Mouse (Mus musculus) forebrain, embryonic 14.5 days (tissue): ENCODE measurements around the gene Mycbp. TPM values are rescaled to one million over a fixed set of nuclear protein-coding genes. Genes with fewer than 3 reads are reported as not detected.

Experiments
- ATAC-seq: fragments of 200-750 bp; cut with Nextera tagmentation; 2 replicates; pipeline ENCODE4 v1.8.0; 2017; ENCODE audit warnings: mild to moderate bottlenecking, moderate library complexity
- DNase-seq: peaks from one replicate; pipeline ENCODE4 v3.0.0-alpha.2; 2015; ENCODE audit warnings: low spot score
- H3K27ac ChIP-seq: fragments of 300-500 bp; sonication (generic); 2 replicates; pipeline ENCODE4 v1.5.1; 2014; ENCODE audit warnings: low read depth, mild to moderate bottlenecking, control low read depth, low read length, moderate library complexity
- H3K27me3 ChIP-seq: fragments of 300-500 bp; sonication (generic); replicated peaks from 2 replicates; pipeline ENCODE4 v1.6.1; 2014; ENCODE audit warnings: low read length, control low read depth, mixed read lengths; ENCODE audit not compliant: control insufficient read depth, insufficient read depth
- H3K36me3 ChIP-seq: fragments of 300-500 bp; sonication (generic); 2 replicates; pipeline ENCODE4 v1.6.1; 2014; ENCODE audit warnings: low read length, control low read depth; ENCODE audit not compliant: control insufficient read depth, insufficient read depth
- H3K4me1 ChIP-seq: fragments of 300-500 bp; sonication (generic); 2 replicates; pipeline ENCODE4 v1.6.1; 2014; ENCODE audit warnings: antibody characterized with exemption, low read length, control low read depth; ENCODE audit not compliant: control insufficient read depth, insufficient read depth
- H3K4me2 ChIP-seq: fragments of 300-500 bp; sonication (generic); 2 replicates; pipeline ENCODE4 v1.6.1; 2014; ENCODE audit warnings: mild to moderate bottlenecking, control low read depth, low read length
- H3K4me3 ChIP-seq: fragments of 300-500 bp; sonication (generic); 2 replicates; pipeline ENCODE4 v1.5.1; 2014; ENCODE audit warnings: low read depth, low read length, control low read depth
- H3K9ac ChIP-seq: fragments of 300-500 bp; sonication (generic); 2 replicates; pipeline ENCODE4 v1.6.1; 2014; ENCODE audit warnings: mild to moderate bottlenecking, low read length, control low read depth, moderate library complexity
- H3K9me3 ChIP-seq: fragments of 300-500 bp; sonication (generic); replicated peaks from 2 replicates; pipeline ENCODE4 v1.6.1; 2016; ENCODE audit warnings: low read length, control low read depth, mixed read lengths; ENCODE audit not compliant: control insufficient read depth
- WGBS: fragments of 180-500 bp; shearing (Covaris S2); extraction: QIAGEN DNeasy Blood & Tissue Kit; methylation state at CpG from one replicate; pipeline ENCODE4 v1.1.7; 2014; 5-methylcytosine and 5-hydroxymethylcytosine counted together
- polyA plus RNA-seq: library from polyadenylated mRNA; unstranded; fragments of >200 nt; fragmentation: Nextera tagmentation; extraction: Ambion mirVana; gene quantifications from 2 replicates; pipeline ENCODE4 v1.2.1, GENCODE M21; 2014

Mycbp gene
- polyA plus RNA-seq: 33.6 and 42.8 TPM in 2 replicates

DNA sequence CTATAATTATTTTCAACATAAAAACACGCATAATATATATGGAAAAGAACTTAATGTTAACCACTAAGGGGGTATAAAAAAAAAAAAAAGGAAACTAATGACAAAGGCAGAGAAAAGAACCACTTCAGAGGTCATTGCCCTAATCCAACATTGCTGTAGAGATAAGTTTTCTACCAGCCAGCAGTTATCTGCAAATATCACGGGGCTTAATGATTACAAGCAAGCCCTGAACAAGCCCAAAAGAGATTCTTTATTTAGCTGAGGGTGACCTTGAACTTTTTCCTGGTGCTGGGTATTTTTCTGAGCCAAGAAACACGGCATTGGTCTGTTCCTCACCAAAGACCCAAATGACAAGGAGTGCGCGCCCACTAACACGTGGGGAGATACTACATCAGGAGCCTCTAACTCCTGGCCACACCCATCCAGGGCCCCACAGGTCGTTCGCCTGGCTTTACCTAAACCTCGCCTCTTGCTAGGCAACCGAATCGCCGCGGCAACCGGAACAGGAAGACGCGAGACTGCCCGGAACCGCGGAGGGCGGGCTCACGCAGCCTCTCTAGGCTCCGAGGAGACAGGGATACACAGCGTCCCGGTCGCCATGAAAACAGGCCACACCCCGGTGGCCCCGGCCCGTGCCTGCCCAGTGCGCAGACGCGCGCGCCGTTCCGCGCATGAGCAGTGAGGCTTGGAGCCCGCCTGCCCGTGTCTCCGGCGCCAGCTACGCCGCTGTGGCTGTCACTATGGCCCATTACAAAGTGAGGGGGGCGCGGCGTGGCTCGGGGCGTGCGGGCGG, at the start of gene Mycbp:
Gene Mycbp (plus strand): TSS at position 500 of the 793 bp plus-strand sequence.
- ATAC-seq: peak; percentile 100

DNA sequence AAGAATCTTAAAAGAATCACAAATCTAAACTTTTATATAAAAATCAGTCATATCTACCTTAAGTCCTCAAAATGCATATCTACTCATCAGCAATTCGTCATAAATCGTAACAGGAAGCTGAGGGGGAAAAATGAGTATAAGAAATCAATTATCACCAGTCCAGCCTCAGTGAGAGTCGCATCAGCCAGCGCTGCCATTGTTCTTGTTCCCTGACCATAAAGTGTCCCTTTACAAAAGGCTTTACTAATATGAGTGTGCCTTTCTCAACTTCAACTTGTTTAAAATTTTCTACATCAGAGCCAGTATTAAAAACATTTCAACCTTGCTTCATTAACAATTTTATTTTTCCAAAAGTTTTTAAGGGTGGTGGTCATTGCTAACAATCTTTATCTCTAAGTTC, 47.7 kb upstream of the Mycbp start:
- ATAC-seq (no peak), DNase-seq (no peak)
- Histone ChIP-seq H3K4me2 (no peak overlapping the region), H3K36me3 (no peaks in the 10 kb centered on the region), H3K27ac (no peak overlapping the region), H3K9ac (no peak overlapping the region), H3K27me3 (no peaks in the 10 kb centered on the region), H3K4me3 (no peak overlapping the region), H3K4me1 (no peaks in the 10 kb centered on the region), H3K9me3 (no peaks in the 10 kb centered on the region)
- 58% methylated on average over 4 of the region's 4 CpGs for WGBS

More for the DNA sequence above, at the start of gene Mycbp:
- 2% methylated on average over 48 of the region's 49 CpGs for WGBS
- Histone ChIP-seq H3K27ac (peak within 1 kb of the TSS; percentile 58; the same call in 1 of the 2 replicates), H3K27me3 (no peaks in the 10 kb centered on the region), H3K4me2 (peak within 1 kb of the TSS; percentile 65), H3K9me3 (no peaks in the 10 kb centered on the region), H3K4me1 (peaks cover 8% of the 10 kb centered on the region), H3K4me3 (peak within 1 kb of the TSS; percentile 84), H3K9ac (peak within 1 kb of the TSS; percentile 78), H3K36me3 (peaks cover 9% of the 10 kb centered on the region; the same call in 1 of the 2 replicates)
- DNase-seq: peak; percentile 99

- 86% methylated on average over 7 of the region's 7 CpGs for WGBS
- Histone ChIP-seq H3K4me1 (no peaks in the 10 kb centered on the region), H3K27me3 (no peaks in the 10 kb centered on the region), H3K27ac (no peak overlapping the region), H3K9ac (no peak overlapping the region), H3K9me3 (no peaks in the 10 kb centered on the region), H3K36me3 (no peaks in the 10 kb centered on the region), H3K4me3 (no peak overlapping the region), H3K4me2 (no peak overlapping the region)
- ATAC-seq (no peak), DNase-seq (no peak)
Observed at GRCm38 (mm10) chr4:123858090-123858489, 46.5 kb upstream of the Mycbp start.

GRCm38 (mm10) chr4:123859379-123859778, 45.3 kb upstream of the Mycbp start, which contains the start of gene 4933427I04Rik:
4933427I04Rik (plus strand) TSS chr4:123859679.
- Histone ChIP-seq H3K9ac (no peak within 1 kb of the TSS), H3K4me2 (no peak within 1 kb of the TSS), H3K4me3 (no peak within 1 kb of the TSS), H3K9me3 (no peaks in the 10 kb centered on the region), H3K27ac (no peak within 1 kb of the TSS), H3K4me1 (no peaks in the 10 kb centered on the region), H3K36me3 (no peaks in the 10 kb centered on the region), H3K27me3 (no peaks in the 10 kb centered on the region)
- ATAC-seq (no peak), DNase-seq (no peak)
- 76% methylated on average over 3 of the region's 3 CpGs for WGBS

- 60% methylated on average over 2 of the region's 2 CpGs for WGBS
- H3K9ac ChIP-seq: no peak overlapping the region
- H3K4me2 ChIP-seq: no peak overlapping the region
- H3K9me3 ChIP-seq: no peaks in the 10 kb centered on the region
- DNase-seq (no peak), ATAC-seq (no peak)
- H3K27ac ChIP-seq: no peak overlapping the region
- no peak overlapping the region for H3K4me3 ChIP-seq
- no peaks in the 10 kb centered on the region for H3K36me3 ChIP-seq
- H3K27me3 ChIP-seq: no peaks in the 10 kb centered on the region
- H3K4me1 ChIP-seq: no peaks in the 10 kb centered on the region
Observed at GRCm38 (mm10) chr4:123859803-123860202, 44.8 kb upstream of the Mycbp start.

GRCm38 (mm10) chr4:123860621-123861020, 44.0 kb upstream of the Mycbp start:
- no peak for DNase-seq

GRCm38 (mm10) chr4:123893726-123894125, 10.9 kb upstream of the Mycbp start:
- Histone ChIP-seq H3K27me3 (no peaks in the 10 kb centered on the region), H3K9ac (no peak overlapping the region), H3K36me3 (no peaks in the 10 kb centered on the region), H3K4me1 (no peaks in the 10 kb centered on the region), H3K27ac (no peak overlapping the region), H3K4me2 (no peak overlapping the region), H3K4me3 (no peak overlapping the region), H3K9me3 (no peaks in the 10 kb centered on the region)
- WGBS: 90% methylated on average over 5 of the region's 5 CpGs
- DNase-seq (no peak), ATAC-seq (no peak)

More at GRCm38 (mm10) chr4:123860621-123861020, 44.0 kb upstream of the Mycbp start:
- ATAC-seq: no peak
- 81% methylated on average over 5 of the region's 5 CpGs for WGBS
- Histone ChIP-seq H3K4me2 (no peak overlapping the region), H3K36me3 (no peaks in the 10 kb centered on the region), H3K4me3 (no peak overlapping the region), H3K27me3 (no peaks in the 10 kb centered on the region), H3K27ac (no peak overlapping the region), H3K4me1 (no peaks in the 10 kb centered on the region), H3K9ac (no peak overlapping the region), H3K9me3 (no peaks in the 10 kb centered on the region)

DNA sequence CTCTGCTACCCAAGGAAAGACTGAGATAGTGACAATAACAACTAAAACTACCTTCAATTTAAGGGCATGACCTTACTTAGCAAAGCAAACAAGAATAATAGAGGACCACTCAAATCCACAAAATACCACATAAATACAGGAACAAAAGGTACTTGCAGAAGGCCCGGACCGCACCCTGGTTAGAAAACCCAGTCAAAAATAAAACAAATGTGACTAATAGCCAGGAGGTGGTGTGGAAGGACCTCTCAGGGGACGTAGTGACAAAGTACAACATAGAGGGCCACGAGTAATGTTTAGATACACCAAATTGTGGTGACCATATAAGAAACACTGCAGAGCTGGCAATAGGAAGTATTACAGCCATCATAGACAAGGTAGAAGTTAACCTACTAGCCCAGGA, 10.3 kb upstream of the Mycbp start:
- H3K4me1 ChIP-seq: no peaks in the 10 kb centered on the region
- no peak overlapping the region for H3K4me2 ChIP-seq
- H3K4me3 ChIP-seq: no peak overlapping the region
- no peaks in the 10 kb centered on the region for H3K9me3 ChIP-seq
- WGBS: 87% methylated on average over 4 of the region's 4 CpGs
- no peaks in the 10 kb centered on the region for H3K36me3 ChIP-seq
- H3K27me3 ChIP-seq: no peaks in the 10 kb centered on the region
- ATAC-seq: no peak
- no peak for DNase-seq
- no peak overlapping the region for H3K9ac ChIP-seq
- H3K27ac ChIP-seq: no peak overlapping the region

- peak; percentile 77 for DNase-seq
- H3K4me1 ChIP-seq: no peaks in the 10 kb centered on the region
- no peaks in the 10 kb centered on the region for H3K27me3 ChIP-seq
- H3K36me3 ChIP-seq: no peaks in the 10 kb centered on the region
- 9% methylated on average over 5 of the region's 5 CpGs for WGBS
- no peak overlapping the region for H3K4me3 ChIP-seq
- no peaks in the 10 kb centered on the region for H3K9me3 ChIP-seq
- no peak for ATAC-seq
- no peak overlapping the region for H3K27ac ChIP-seq
- H3K4me2 ChIP-seq: no peak overlapping the region
- H3K9ac ChIP-seq: no peak overlapping the region
Observed at GRCm38 (mm10) chr4:123898696-123899095, 5.9 kb upstream of the Mycbp start.
